Mouse (Mus musculus) cortical plate, adult 2 months (tissue): Measurements from ENCODE around the gene Trim40.

Experiments used
- CTCF ChIP-seq: fragments of 200-500 bp; IDR thresholded peaks from 2 replicates; pipeline ENCODE4 v1.5.1; 2011; ENCODE audit warnings: mild to moderate bottlenecking, control low read depth, low read length; ENCODE audit not compliant: insufficient read depth; ENCODE audit errors: extremely low read depth
- POLR2A ChIP-seq: fragments of 200-500 bp; IDR thresholded peaks from 2 replicates; pipeline ENCODE4 v1.6.1; 2011; ENCODE audit warnings: mild to moderate bottlenecking, low read length, control low read depth; ENCODE audit not compliant: insufficient read depth; ENCODE audit errors: extremely low read depth

- TF ChIP-seq CTCF (no peak), POLR2A (no peak)
Measured at GRCm38 (mm10) chr17:36883350-36883749, 6.6 kb downstream of the Trim40 start.
